Mouse (Mus musculus): Measurements from ENCODE around the gene Gm7978. TPM values are rescaled to one million over a fixed set of nuclear protein-coding genes. Genes with fewer than 3 reads are reported as not detected.
"Not testable (repeated sequence)": the region's sequence is repeated elsewhere in the genome, so short reads cannot be mapped to it uniquely, and the experiment has no call there.

Gm7978 gene
- polyA plus RNA-seq (2016; fragmentation: Nextera tagmentation; extraction: Ambion mirVana) = not detected in 2 replicates

- not testable (repeated sequence) for H3K9me3 ChIP-seq (replicated peaks); H3K27me3 ChIP-seq (ENCODE audit: low read depth, poor library complexity, severe bottlenecking); DNase-seq (ENCODE audit: low spot score); H3K27ac ChIP-seq (replicated peaks); H3K4me1 ChIP-seq; H3K4me3 ChIP-seq; H3K36me3 ChIP-seq
- WGBS = no CpG with 5 or more reads among the region's 1 CpGs
Measured at GRCm38 (mm10) chr5:95736073-95736472, at the start of gene Gm7978. Gm7978 (minus strand) TSS chr5:95736173.

- no CpG with 5 or more reads among the region's 2 CpGs for WGBS
- H3K9me3 ChIP-seq (replicated peaks); H3K27ac ChIP-seq (replicated peaks); H3K36me3 ChIP-seq; H3K4me3 ChIP-seq; H3K27me3 ChIP-seq (ENCODE audit: low read depth, poor library complexity, severe bottlenecking); H3K4me1 ChIP-seq; DNase-seq (ENCODE audit: low spot score): not testable (repeated sequence)
Measured at GRCm38 (mm10) chr5:95775690-95776089, 39.7 kb upstream of the Gm7978 start, which contains the start of gene E330014E10Rik. E330014E10Rik (plus strand) TSS chr5:95775990.

- not testable (repeated sequence) for DNase-seq (ENCODE audit: low spot score); H3K4me3 ChIP-seq; H3K27me3 ChIP-seq (ENCODE audit: low read depth, poor library complexity, severe bottlenecking); H3K27ac ChIP-seq (replicated peaks); H3K4me1 ChIP-seq; H3K36me3 ChIP-seq; H3K9me3 ChIP-seq (replicated peaks)
- WGBS = no CpG with 5 or more reads among the region's 3 CpGs
Measured at GRCm38 (mm10) chr5:95741714-95742113, 5.7 kb upstream of the Gm7978 start, which contains the start of gene Gm7982. Gm7982 (plus strand) TSS chr5:95742014.

Other genes with a start within 250 kb of the Gm7978 start
- gene Gm3286, start 225.4 kb downstream of the Gm7978 start, polyA plus RNA-seq (2016; fragmentation: Nextera tagmentation; extraction: Ambion mirVana) = not detected in 2 replicates
- gene Gm7971, start 141.3 kb downstream of the Gm7978 start, polyA plus RNA-seq (2016; fragmentation: Nextera tagmentation; extraction: Ambion mirVana) = not detected in 2 replicates
- not detected in 2 replicates for gene Gm7982, start 5.8 kb upstream of the Gm7978 start, polyA plus RNA-seq (2016; fragmentation: Nextera tagmentation; extraction: Ambion mirVana)
- not detected in 2 replicates for gene E330014E10Rik, start 39.8 kb upstream of the Gm7978 start, polyA plus RNA-seq (2016; fragmentation: Nextera tagmentation; extraction: Ambion mirVana)
- 0.20 TPM in 1 of 2 replicates, not detected in the other for gene Cxcl13, start 220.8 kb upstream of the Gm7978 start, polyA plus RNA-seq (2016; fragmentation: Nextera tagmentation; extraction: Ambion mirVana)

Data from midbrain, embryonic 10.5 days (tissue).